Mouse (Mus musculus) midbrain, embryonic 12.5 days (tissue): ENCODE results near the gene Ankzf1. TPM values are rescaled to one million over a fixed set of nuclear protein-coding genes. Genes with fewer than 3 reads are reported as not detected.
A peak's percentile ranks its signal among the peaks of the same experiment; 100 is the strongest.

Experiments
- ATAC-seq: fragments of 200-750 bp; cut with Nextera tagmentation; 2 replicates; pipeline ENCODE4 v1.8.0; 2017; ENCODE audit warnings: low read depth, moderate TSS enrichment, moderate library complexity; ENCODE audit not compliant: low FRiP score
- H3K27ac ChIP-seq: fragments of 300-500 bp; sonication (generic); replicated peaks from 2 replicates; pipeline ENCODE4 v1.5.1; 2016; ENCODE audit warnings: mild to moderate bottlenecking
- H3K27me3 ChIP-seq: fragments of 300-500 bp; sonication (generic); 2 replicates; pipeline ENCODE4 v1.6.1; 2016; ENCODE audit warnings: mild to moderate bottlenecking
- H3K36me3 ChIP-seq: fragments of 300-500 bp; sonication (generic); 2 replicates; pipeline ENCODE4 v1.6.1; 2016
- H3K4me1 ChIP-seq: fragments of 300-500 bp; sonication (generic); 2 replicates; pipeline ENCODE4 v1.6.1; 2016
- H3K4me2 ChIP-seq: fragments of 300-500 bp; sonication (generic); replicated peaks from 2 replicates; pipeline ENCODE4 v1.6.1; 2016; ENCODE audit warnings: mild to moderate bottlenecking, moderate library complexity
- H3K4me3 ChIP-seq: fragments of 300-500 bp; sonication (generic); 2 replicates; pipeline ENCODE4 v1.5.1; 2016; ENCODE audit warnings: mild to moderate bottlenecking
- H3K9ac ChIP-seq: fragments of 300-500 bp; sonication (generic); replicated peaks from 2 replicates; pipeline ENCODE4 v1.6.1; 2016; ENCODE audit warnings: mild to moderate bottlenecking, moderate library complexity
- H3K9me3 ChIP-seq: fragments of 300-500 bp; sonication (generic); 2 replicates; pipeline ENCODE4 v1.6.1; 2016; ENCODE audit warnings: mild to moderate bottlenecking
- WGBS: fragments of 180-500 bp; shearing (Covaris S2); methylation state at CpG from one replicate; pipeline ENCODE4 v1.1.7; 2016; 5-methylcytosine and 5-hydroxymethylcytosine counted together
- polyA plus RNA-seq: library from polyadenylated mRNA; unstranded; fragments of >200 nt; fragmentation: Nextera tagmentation; extraction: Ambion mirVana; gene quantifications from 2 replicates; pipeline ENCODE4 v1.2.1, GENCODE M21; 2016

The Ankzf1 gene
- polyA plus RNA-seq, 1 experiment from 2014 or later: 23.4 TPM

DNA sequence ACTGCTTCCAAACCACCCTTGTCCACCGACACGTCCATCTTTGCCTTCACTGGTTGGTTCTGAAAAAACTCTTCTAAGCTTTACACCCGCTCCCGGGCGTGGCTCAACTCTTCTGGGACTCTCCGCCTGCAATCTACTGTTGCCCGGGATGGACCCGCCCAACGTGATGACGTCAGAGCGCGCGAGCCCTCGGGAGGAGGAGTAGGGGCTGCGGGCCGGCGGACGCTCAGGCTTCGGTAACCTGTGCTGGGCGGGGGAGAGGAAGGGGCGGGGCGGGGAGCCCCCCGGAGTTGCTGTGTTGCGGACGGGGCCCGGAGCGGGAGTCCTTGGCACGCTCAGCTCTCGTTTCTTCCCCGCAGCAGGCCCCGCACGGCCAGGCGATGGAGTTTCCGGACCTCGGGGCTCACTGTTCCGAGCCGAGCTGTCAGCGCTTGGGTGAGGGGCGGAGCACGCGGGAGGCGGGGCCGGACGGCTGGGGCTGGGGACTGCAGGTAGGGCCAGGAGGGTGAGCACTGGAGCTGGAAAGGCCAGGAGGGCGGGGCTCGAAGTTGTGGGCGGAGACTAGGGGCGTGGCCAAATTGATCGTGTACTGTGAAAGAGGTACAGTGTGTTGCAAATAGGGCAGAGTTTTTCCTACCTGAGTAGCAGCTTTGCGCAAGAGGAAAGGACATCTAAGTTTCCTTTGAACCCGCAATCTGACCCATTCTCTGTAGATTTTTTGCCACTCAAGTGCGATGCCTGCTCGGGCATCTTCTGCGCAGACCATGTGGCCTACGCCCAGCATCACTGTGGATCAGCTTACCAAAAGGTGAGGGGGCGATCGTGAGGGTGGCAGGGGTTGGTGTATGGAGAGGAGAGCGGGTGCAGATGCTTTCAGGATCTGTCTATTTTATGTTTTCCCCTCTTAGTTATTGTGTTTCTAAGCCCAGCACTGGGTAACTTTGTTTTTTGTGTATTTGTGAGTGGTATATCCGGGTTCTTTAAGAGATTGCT, 23.2 kb upstream of the Ankzf1 start, which contains the start of gene Zfand2b:
Gene Zfand2b (plus strand): TSS at position 175 of the 993 bp plus-strand sequence.
- Histone ChIP-seq H3K27me3 (no peaks in the 10 kb centered on the region), H3K36me3 (peaks cover 40% of the 10 kb centered on the region), H3K4me2 (peak within 1 kb of the TSS; percentile 65), H3K4me3 (peak within 1 kb of the TSS; percentile 60), H3K4me1 (peaks cover 10% of the 10 kb centered on the region), H3K9ac (peak within 1 kb of the TSS; percentile 52), H3K9me3 (no peaks in the 10 kb centered on the region), H3K27ac (peak within 1 kb of the TSS; percentile 79)
- whole genome bisulfite sequencing: under 1% methylated on average over 59 of the region's 59 CpGs
- peak; percentile 96 for ATAC-seq

DNA sequence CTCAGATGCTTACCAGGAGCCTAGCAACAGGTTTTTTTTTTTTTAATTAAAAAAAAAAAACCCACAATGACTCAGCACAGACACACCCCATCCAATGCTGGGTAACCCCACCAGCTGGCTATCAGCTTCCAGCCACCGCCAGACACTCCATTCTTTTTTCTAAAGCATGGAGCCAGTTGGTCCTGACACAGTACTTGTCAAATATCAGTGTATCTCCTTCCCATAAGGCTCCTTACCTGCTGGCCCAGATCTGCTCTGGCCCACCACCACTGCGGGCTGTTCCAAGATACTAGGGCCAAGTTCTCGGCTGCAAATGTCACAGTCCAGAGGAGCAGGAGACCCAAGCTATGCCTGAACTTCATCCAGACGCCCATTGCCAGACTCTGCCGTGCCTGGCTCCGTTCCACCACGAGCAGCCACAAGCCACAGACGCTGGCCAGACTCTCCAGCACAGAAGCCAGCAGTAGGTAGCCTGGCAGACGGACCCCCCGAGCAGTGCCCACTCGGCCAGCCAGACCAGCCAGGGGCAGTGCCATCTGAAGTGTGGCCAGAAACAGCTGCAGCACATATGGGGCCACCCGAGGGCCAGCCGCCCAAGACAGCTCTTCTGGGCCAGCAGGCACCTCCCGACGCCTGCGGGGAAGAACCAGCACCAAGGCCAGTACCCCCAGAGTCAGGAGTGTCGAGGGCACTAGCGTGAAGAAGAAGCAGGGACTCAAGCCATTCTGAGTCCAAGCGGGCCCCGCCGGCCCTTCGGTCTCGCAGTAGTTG, 12.4 kb upstream of the Ankzf1 start:
- peak overlapping the region; percentile 63 for H3K27ac ChIP-seq
- peaks cover 23% of the 10 kb centered on the region for H3K4me1 ChIP-seq
- peak; percentile 50; the same call in 1 of the 2 replicates for ATAC-seq
- peak overlapping the region; percentile 61 for H3K4me3 ChIP-seq
- H3K9ac ChIP-seq: peak overlapping the region; percentile 71
- peak overlapping the region; percentile 99 for H3K4me2 ChIP-seq
- H3K27me3 ChIP-seq: no peaks in the 10 kb centered on the region
- 12% methylated on average over 23 of the region's 23 CpGs for WGBS
- H3K9me3 ChIP-seq: no peaks in the 10 kb centered on the region
- H3K36me3 ChIP-seq: peaks cover 54% of the 10 kb centered on the region

DNA sequence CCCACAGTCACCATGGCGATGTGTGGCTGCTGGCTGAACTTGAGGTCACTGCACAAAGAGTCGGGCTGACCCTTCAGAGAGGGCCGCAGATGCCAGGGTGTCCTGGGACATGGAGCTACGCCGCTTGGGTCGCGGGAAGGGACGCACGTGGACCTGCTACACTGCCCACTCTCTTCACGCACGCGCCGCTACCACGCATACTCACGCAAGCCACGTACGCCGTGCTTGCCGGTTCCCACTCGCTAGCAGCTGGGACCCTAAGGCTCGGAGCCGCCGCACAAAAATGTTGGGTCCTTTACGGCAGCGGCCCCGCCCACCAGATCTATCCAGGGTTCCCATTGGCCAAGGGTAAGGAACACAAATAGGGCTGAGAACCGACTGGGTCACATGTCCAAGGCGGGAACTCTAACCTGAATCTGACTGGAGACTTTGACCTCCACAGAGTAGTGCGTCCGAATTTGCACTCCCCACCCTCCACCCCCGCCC, 11.8 kb upstream of the Ankzf1 start, which contains the start of gene Abcb6:
Gene Abcb6 (minus strand): TSS at position 288 of the 486 bp plus-strand sequence.
- H3K4me2 ChIP-seq: peak within 1 kb of the TSS; percentile 99
- H3K9me3 ChIP-seq: no peaks in the 10 kb centered on the region
- under 1% methylated on average over 31 of the region's 31 CpGs for WGBS
- peaks cover 54% of the 10 kb centered on the region for H3K36me3 ChIP-seq
- H3K27me3 ChIP-seq: no peaks in the 10 kb centered on the region
- H3K4me1 ChIP-seq: peaks cover 23% of the 10 kb centered on the region
- peak; percentile 93 for ATAC-seq
- peak within 1 kb of the TSS; percentile 63 for H3K27ac ChIP-seq
- peak within 1 kb of the TSS; percentile 71 for H3K9ac ChIP-seq
- peak within 1 kb of the TSS; percentile 61 for H3K4me3 ChIP-seq

DNA sequence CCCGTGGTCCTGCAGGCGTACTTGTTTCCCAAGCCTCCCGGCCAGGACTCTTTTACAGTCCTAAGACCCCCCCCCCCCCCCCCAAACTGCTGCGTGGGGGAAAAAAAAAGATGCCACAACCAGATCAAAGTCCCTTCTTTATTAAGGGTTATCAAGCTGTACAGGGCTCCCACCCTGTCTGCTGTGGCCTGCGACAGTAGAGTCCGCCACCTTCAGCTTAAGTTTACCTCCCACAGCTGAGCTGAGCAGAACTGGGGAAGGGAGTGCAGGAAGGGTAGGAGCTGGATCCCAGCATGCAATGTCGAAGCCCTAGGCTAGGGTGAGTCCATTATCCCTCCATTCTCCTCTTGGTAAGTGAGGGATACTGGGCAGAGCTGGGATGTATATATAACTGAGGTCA, 11.2 kb upstream of the Ankzf1 start:
- peak; percentile 21; the same call in 1 of the 2 replicates for ATAC-seq
- 49% methylated on average over 6 of the region's 7 CpGs for WGBS
- Histone ChIP-seq H3K9me3 (no peaks in the 10 kb centered on the region), H3K27me3 (no peaks in the 10 kb centered on the region), H3K36me3 (peaks cover 54% of the 10 kb centered on the region), H3K4me1 (peaks cover 23% of the 10 kb centered on the region), H3K9ac (no peak overlapping the region), H3K27ac (no peak overlapping the region), H3K4me3 (peak overlapping the region; percentile 61), H3K4me2 (peak overlapping the region; percentile 99)

DNA sequence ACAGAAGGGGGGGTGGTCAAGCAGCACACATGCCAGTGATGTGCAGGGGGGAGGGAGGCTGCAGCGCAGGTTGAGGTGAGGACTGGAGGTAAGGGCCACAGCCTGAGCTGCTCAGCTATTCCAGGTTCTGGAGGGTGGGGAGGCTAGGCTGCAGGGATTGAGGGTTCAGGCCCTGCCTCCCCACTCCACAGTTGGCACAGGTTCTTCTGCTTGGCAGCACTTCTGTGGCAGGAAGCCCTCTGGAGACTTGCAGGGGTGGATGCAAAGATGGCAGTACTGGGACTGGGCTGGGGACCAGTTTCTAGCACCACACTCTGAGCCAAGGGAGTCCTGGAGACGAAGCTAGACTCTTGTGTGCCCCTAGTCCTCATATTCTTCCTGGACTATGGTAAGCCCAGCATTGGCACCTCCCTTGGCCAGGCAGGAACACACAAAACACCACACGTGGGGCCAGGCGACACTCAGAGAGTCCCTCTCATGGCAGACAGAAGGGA, 10.5 kb upstream of the Ankzf1 start:
- ATAC-seq: no peak
- no peaks in the 10 kb centered on the region for H3K27me3 ChIP-seq
- no peaks in the 10 kb centered on the region for H3K9me3 ChIP-seq
- peaks cover 56% of the 10 kb centered on the region for H3K36me3 ChIP-seq
- H3K27ac ChIP-seq: no peak overlapping the region
- H3K4me3 ChIP-seq: no peak overlapping the region
- H3K4me1 ChIP-seq: peaks cover 23% of the 10 kb centered on the region
- 84% methylated on average over 4 of the region's 4 CpGs for WGBS
- H3K4me2 ChIP-seq: no peak overlapping the region
- H3K9ac ChIP-seq: no peak overlapping the region

DNA sequence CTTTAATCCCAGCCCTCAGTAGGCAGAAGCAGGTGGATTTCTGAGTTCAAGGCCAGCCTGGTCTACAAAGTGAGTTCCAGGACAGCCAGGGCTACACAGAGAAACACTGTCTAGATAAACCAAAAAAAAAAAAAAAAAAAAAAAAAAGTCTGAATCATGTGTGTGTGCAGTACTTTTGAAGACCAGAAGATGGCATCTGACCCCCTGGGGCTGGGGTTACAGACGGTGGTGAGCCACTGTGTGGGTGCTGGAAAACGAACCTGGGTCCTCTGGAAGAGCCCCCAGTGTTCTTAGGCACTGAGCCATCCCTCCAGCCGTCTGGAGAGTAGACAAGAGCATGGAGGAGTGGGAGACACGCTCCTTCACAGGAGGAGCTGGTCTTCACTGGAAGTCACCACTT, 9.8 kb upstream of the Ankzf1 start:
- H3K27me3 ChIP-seq: no peaks in the 10 kb centered on the region
- no peak overlapping the region for H3K4me3 ChIP-seq
- no peak for ATAC-seq
- H3K4me2 ChIP-seq: no peak overlapping the region
- peaks cover 57% of the 10 kb centered on the region for H3K36me3 ChIP-seq
- H3K9ac ChIP-seq: no peak overlapping the region
- H3K9me3 ChIP-seq: no peaks in the 10 kb centered on the region
- peaks cover 23% of the 10 kb centered on the region for H3K4me1 ChIP-seq
- H3K27ac ChIP-seq: no peak overlapping the region
- 75% methylated on average over 4 of the region's 4 CpGs for WGBS

DNA sequence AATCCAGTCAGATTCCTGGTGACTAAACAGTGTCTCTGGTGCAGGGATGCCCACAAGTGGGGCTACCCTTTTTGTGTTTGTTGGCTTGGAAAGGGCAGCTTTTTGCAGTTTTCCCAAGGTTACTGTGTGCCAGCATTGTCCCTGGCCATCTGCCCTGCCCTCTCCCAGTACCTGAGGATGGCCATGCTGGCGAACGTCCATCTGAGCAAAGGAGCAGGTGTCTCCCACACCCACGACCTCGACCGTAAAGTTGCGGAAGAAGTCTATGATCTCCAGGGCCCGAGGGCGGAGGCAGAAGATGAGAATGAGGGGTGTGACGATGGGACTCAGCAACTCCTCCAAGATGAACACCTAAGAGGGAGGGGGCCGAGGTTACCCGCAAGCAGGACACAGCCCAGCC, 6.5 kb upstream of the Ankzf1 start:
- Histone ChIP-seq H3K36me3 (peaks cover 65% of the 10 kb centered on the region), H3K9me3 (no peaks in the 10 kb centered on the region), H3K4me2 (no peak overlapping the region), H3K4me1 (0 out of 2 replicates have a peak, but pooled peaks cover 11% of the 10 kb centered on the region), H3K4me3 (no peak overlapping the region), H3K27ac (no peak overlapping the region), H3K9ac (no peak overlapping the region), H3K27me3 (no peaks in the 10 kb centered on the region)
- WGBS: 94% methylated on average over 11 of the region's 11 CpGs
- no peak for ATAC-seq

DNA sequence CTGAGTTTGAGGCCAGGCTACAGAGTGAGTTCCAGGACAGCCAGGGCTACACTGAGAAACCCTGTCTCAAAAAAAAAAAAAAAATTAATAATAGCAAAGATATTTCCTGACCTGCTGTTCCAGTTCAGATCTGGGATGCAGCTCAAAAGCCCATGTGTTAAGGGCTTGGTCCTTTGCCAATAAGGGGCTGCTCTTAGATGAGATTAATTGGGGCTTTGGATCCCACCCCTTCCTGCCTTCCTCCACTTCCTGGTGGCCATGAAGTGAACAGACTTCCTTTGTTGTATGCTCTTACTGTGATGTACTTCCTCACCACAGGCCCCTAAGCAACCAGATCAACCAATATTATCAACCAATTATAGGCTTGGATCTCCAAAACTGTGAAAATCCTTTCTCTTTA, 4.8 kb upstream of the Ankzf1 start:
- no peak overlapping the region for H3K4me3 ChIP-seq
- no peaks in the 10 kb centered on the region for H3K9me3 ChIP-seq
- peaks cover 17% of the 10 kb centered on the region for H3K4me1 ChIP-seq
- H3K4me2 ChIP-seq: no peak overlapping the region
- H3K36me3 ChIP-seq: peaks cover 57% of the 10 kb centered on the region
- no peak for ATAC-seq
- H3K9ac ChIP-seq: no peak overlapping the region
- H3K27ac ChIP-seq: no peak overlapping the region
- H3K27me3 ChIP-seq: no peaks in the 10 kb centered on the region

DNA sequence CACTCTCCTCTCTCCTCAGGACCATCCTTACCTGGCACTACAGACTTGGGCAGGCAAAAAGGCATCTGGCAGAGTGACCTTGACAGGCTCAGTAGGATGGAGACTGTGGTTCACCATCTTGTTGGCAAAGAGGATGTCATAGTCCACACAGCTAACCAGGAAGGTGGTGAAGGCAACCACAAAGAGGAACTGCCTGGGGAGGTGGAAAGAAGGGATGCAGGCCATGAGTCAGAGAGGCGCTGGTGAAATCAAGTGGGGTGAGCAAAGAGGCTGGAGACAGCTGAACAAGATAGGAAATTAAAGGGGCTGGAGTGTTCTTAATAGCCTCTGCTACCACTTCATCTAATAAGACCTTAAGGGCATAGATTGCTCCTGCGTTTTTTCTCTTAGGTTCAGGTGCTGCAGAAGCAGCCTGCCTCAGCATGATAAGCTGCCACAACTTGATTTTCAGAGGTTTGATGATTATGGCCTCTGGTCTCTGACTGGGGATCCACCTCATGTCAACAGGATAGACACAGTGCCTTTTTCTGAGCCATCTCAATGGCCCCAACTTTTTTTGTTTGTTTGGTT, 4.0 kb upstream of the Ankzf1 start:
- WGBS: 91% methylated on average over 2 of the region's 2 CpGs
- peaks cover 48% of the 10 kb centered on the region for H3K36me3 ChIP-seq
- H3K9me3 ChIP-seq: no peaks in the 10 kb centered on the region
- H3K9ac ChIP-seq: no peak overlapping the region
- ATAC-seq: no peak
- no peak overlapping the region for H3K4me3 ChIP-seq
- H3K27me3 ChIP-seq: no peaks in the 10 kb centered on the region
- H3K4me2 ChIP-seq: no peak overlapping the region
- peaks cover 20% of the 10 kb centered on the region for H3K4me1 ChIP-seq
- H3K27ac ChIP-seq: no peak overlapping the region

DNA sequence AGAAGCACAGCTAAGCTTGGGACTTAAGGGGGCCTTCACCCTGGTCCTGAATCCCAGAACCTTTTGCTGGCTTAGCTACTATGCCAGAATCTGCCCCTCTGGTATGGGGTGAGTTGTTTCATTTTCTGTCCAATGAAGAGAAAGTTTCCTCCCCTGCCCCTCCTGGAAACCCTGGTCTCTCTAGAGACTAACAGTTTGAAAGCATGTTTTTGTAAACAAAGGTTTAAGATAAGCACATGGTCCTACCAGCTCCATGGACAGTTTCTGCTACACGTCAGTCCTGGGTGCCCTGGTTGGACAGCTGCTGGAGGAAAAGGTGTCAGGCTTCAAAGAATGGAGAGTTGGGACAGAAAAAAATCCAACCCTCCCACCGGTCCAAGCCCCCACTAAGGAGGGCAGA, 1.4 kb upstream of the Ankzf1 start:
- ATAC-seq: no peak
- H3K4me2 ChIP-seq: peak overlapping the region; percentile 96
- no peaks in the 10 kb centered on the region for H3K27me3 ChIP-seq
- no peak overlapping the region for H3K27ac ChIP-seq
- H3K9me3 ChIP-seq: no peaks in the 10 kb centered on the region
- H3K4me3 ChIP-seq: no peak overlapping the region
- H3K4me1 ChIP-seq: peaks cover 24% of the 10 kb centered on the region
- peak overlapping the region; percentile 31; the same call in 1 of the 2 replicates for H3K9ac ChIP-seq
- WGBS: 77% methylated on average over 2 of the region's 2 CpGs
- H3K36me3 ChIP-seq: peaks cover 29% of the 10 kb centered on the region

DNA sequence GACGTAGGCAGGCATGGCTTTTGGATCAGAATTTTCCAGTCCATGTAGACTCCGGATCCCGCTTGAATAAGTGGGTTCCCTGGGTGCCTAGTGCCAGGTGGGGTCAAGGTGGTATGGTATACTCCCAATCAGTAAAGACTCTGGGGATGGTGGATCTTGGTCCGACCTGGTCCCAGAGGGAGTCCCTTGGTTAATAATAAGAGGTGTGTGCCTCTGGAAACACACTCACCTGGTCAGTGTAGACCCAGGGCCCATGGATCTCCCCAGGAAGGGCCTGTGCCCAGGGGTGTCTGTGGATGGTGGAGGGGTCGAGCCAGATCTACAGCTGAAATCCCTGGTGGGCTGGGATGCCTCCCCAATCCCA, 711 bp upstream of the Ankzf1 start:
- Histone ChIP-seq H3K9me3 (no peaks in the 10 kb centered on the region), H3K9ac (peak overlapping the region; percentile 83), H3K27ac (peak overlapping the region; percentile 87), H3K27me3 (no peaks in the 10 kb centered on the region), H3K36me3 (peaks cover 29% of the 10 kb centered on the region), H3K4me1 (peaks cover 24% of the 10 kb centered on the region), H3K4me3 (peak overlapping the region; percentile 68), H3K4me2 (peak overlapping the region; percentile 96)
- no peak for ATAC-seq
- 41% methylated on average over 5 of the region's 5 CpGs for WGBS
